Mouse (Mus musculus) liver, embryonic 16.5 days (tissue): Measurements from ENCODE around the gene Prrc2a. TPM values are rescaled to one million over a fixed set of nuclear protein-coding genes. Genes with fewer than 3 reads are reported as not detected.

ENCODE experiments used
- ATAC-seq: fragments of 200-750 bp; cut with Nextera tagmentation; 2 replicates; pipeline ENCODE4 v1.8.0; 2017; ENCODE audit warnings: low read depth, mild to moderate bottlenecking, moderate number of reproducible peaks, moderate library complexity
- H3K27ac ChIP-seq: fragments of 300-500 bp; sonication (generic); 2 replicates; pipeline ENCODE4 v1.5.1; 2014; ENCODE audit warnings: mild to moderate bottlenecking, low read length
- H3K27me3 ChIP-seq: fragments of 300-500 bp; sonication (generic); 2 replicates; pipeline ENCODE4 v1.6.1; 2014; ENCODE audit warnings: low read depth, low read length, mixed read lengths; ENCODE audit not compliant: control insufficient read depth, insufficient read depth
- H3K36me3 ChIP-seq: fragments of 300-500 bp; sonication (generic); 2 replicates; pipeline ENCODE4 v1.6.1; 2014; ENCODE audit warnings: mild to moderate bottlenecking; ENCODE audit not compliant: control insufficient read depth, insufficient read depth
- H3K4me1 ChIP-seq: fragments of 300-500 bp; sonication (generic); 2 replicates; pipeline ENCODE4 v1.6.1; 2014; ENCODE audit warnings: low read depth, low read length, mixed read lengths; ENCODE audit not compliant: control insufficient read depth
- H3K4me2 ChIP-seq: fragments of 300-500 bp; sonication (generic); 2 replicates; pipeline ENCODE4 v1.6.1; 2014; ENCODE audit warnings: low read depth, low read length, mixed read lengths
- H3K4me3 ChIP-seq: fragments of 300-500 bp; sonication (generic); 2 replicates; pipeline ENCODE4 v1.5.1; 2014; ENCODE audit warnings: low read depth, mild to moderate bottlenecking, low read length
- H3K9ac ChIP-seq: fragments of 300-500 bp; sonication (generic); 2 replicates; pipeline ENCODE4 v1.6.1; 2014; ENCODE audit warnings: low read depth, low read length
- H3K9me3 ChIP-seq: fragments of 300-500 bp; sonication (generic); replicated peaks from 2 replicates; pipeline ENCODE4 v1.6.1; 2016; ENCODE audit warnings: low read length; ENCODE audit not compliant: control insufficient read depth
- WGBS: fragments of 180-500 bp; shearing (Covaris S2); extraction: QIAGEN DNeasy Blood & Tissue Kit; methylation state at CpG from one replicate; pipeline ENCODE4 v1.1.7; 2014; ENCODE audit not compliant: insufficient replicate concordance; 5-methylcytosine and 5-hydroxymethylcytosine counted together
- polyA plus RNA-seq: library from polyadenylated mRNA; unstranded; fragments of >200 nt; fragmentation: Nextera tagmentation; extraction: Ambion mirVana; gene quantifications from 2 replicates; pipeline ENCODE4 v1.2.1, GENCODE M21; 2015

Gene Prrc2a
- polyA plus RNA-seq, 1 experiment from 2014 or later: 45.0 TPM

- ATAC-seq: no peak
- Histone ChIP-seq H3K9me3 (no peaks in the 10 kb centered on the region), H3K27me3 (no peaks in the 10 kb centered on the region), H3K36me3 (no peaks in the 10 kb centered on the region), H3K4me1 (peaks cover 8% of the 10 kb centered on the region), H3K4me2 (no peak overlapping the region), H3K27ac (no peak overlapping the region), H3K4me3 (no peak overlapping the region), H3K9ac (no peak overlapping the region)
- WGBS: 9% methylated on average over 4 of the region's 4 CpGs
These were observed 4.0 kb upstream of the Prrc2a start for GRCm38 (mm10) chr17:35168541-35169207.

GRCm38 (mm10) chr17:35167794-35168193 lies 3.1 kb upstream of the Prrc2a start:
- no peak for ATAC-seq
- no peaks in the 10 kb centered on the region for H3K9me3 ChIP-seq
- H3K27me3 ChIP-seq: no peaks in the 10 kb centered on the region
- WGBS: 68% methylated on average over 7 of the region's 7 CpGs
- H3K27ac ChIP-seq: no peak overlapping the region
- H3K4me1 ChIP-seq: peaks cover 17% of the 10 kb centered on the region
- H3K36me3 ChIP-seq: no peaks in the 10 kb centered on the region
- no peak overlapping the region for H3K9ac ChIP-seq
- no peak overlapping the region for H3K4me2 ChIP-seq
- no peak overlapping the region for H3K4me3 ChIP-seq

GRCm38 (mm10) chr17:35166352-35167035 lies 1.8 kb upstream of the Prrc2a start:
- Histone ChIP-seq H3K4me1 (peaks cover 25% of the 10 kb centered on the region), H3K27me3 (no peaks in the 10 kb centered on the region), H3K9me3 (no peaks in the 10 kb centered on the region), H3K4me2 (no peak overlapping the region), H3K36me3 (peaks cover 7% of the 10 kb centered on the region), H3K27ac (no peak overlapping the region), H3K9ac (no peak overlapping the region), H3K4me3 (no peak overlapping the region)
- 69% methylated on average over 8 of the region's 8 CpGs for WGBS
- no peak for ATAC-seq

GRCm38 (mm10) chr17:35165451-35166155 lies 906 bp upstream of the Prrc2a start:
- Histone ChIP-seq H3K27ac (peak overlapping the region; percentile 98), H3K4me1 (peaks cover 25% of the 10 kb centered on the region), H3K9me3 (no peaks in the 10 kb centered on the region), H3K9ac (peak overlapping the region; percentile 66; the same call in 1 of the 2 replicates), H3K27me3 (no peaks in the 10 kb centered on the region), H3K4me2 (peak overlapping the region; percentile 90), H3K4me3 (peak overlapping the region; percentile 81), H3K36me3 (peaks cover 16% of the 10 kb centered on the region)
- 25% methylated on average over 12 of the region's 12 CpGs for WGBS
- ATAC-seq: no peak; the same call in 1 of the 2 replicates

GRCm38 (mm10) chr17:35164218-35164567 lies 504 bp downstream of the Prrc2a start:
- peaks cover 30% of the 10 kb centered on the region for H3K36me3 ChIP-seq
- under 1% methylated on average over 28 of the region's 28 CpGs for WGBS
- peak overlapping the region; percentile 81 for H3K4me3 ChIP-seq
- peak overlapping the region; percentile 92 for H3K9ac ChIP-seq
- H3K9me3 ChIP-seq: no peaks in the 10 kb centered on the region
- no peak for ATAC-seq
- peak overlapping the region; percentile 98 for H3K27ac ChIP-seq
- H3K27me3 ChIP-seq: no peaks in the 10 kb centered on the region
- H3K4me2 ChIP-seq: peak overlapping the region; percentile 90
- H3K4me1 ChIP-seq: peaks cover 25% of the 10 kb centered on the region

GRCm38 (mm10) chr17:35163326-35164081 lies 1.2 kb downstream of the Prrc2a start:
- Histone ChIP-seq H3K27ac (peak overlapping the region; percentile 98), H3K9ac (peak overlapping the region; percentile 92), H3K4me1 (peaks cover 25% of the 10 kb centered on the region), H3K27me3 (no peaks in the 10 kb centered on the region), H3K4me3 (peak overlapping the region; percentile 81), H3K4me2 (peak overlapping the region; percentile 90), H3K9me3 (no peaks in the 10 kb centered on the region), H3K36me3 (peaks cover 36% of the 10 kb centered on the region)
- no peak for ATAC-seq
- 7% methylated on average over 8 of the region's 8 CpGs for whole genome bisulfite sequencing

- Histone ChIP-seq H3K9ac (peak overlapping the region; percentile 92), H3K27ac (no peak overlapping the region), H3K9me3 (no peaks in the 10 kb centered on the region), H3K4me3 (peak overlapping the region; percentile 81), H3K27me3 (no peaks in the 10 kb centered on the region), H3K4me2 (peak overlapping the region; percentile 90), H3K36me3 (peaks cover 43% of the 10 kb centered on the region), H3K4me1 (peaks cover 25% of the 10 kb centered on the region)
- 59% methylated on average over 12 of the region's 12 CpGs for WGBS
- no peak for ATAC-seq
These were observed 2.0 kb downstream of the Prrc2a start for GRCm38 (mm10) chr17:35162730-35163129.

GRCm38 (mm10) chr17:35162121-35162520 lies 2.6 kb downstream of the Prrc2a start:
- peaks cover 50% of the 10 kb centered on the region for H3K36me3 ChIP-seq
- H3K9ac ChIP-seq: no peak overlapping the region; the same call in 1 of the 2 replicates
- no peak overlapping the region for H3K4me2 ChIP-seq
- 78% methylated on average over 14 of the region's 14 CpGs for WGBS
- H3K4me1 ChIP-seq: peaks cover 25% of the 10 kb centered on the region
- no peaks in the 10 kb centered on the region for H3K9me3 ChIP-seq
- no peaks in the 10 kb centered on the region for H3K27me3 ChIP-seq
- H3K27ac ChIP-seq: no peak overlapping the region
- ATAC-seq: no peak
- no peak overlapping the region for H3K4me3 ChIP-seq
